ENCODE assay signal across 10 mouse cellular contexts in genomic region chr16:7146454-7146853, GRCm38 (mm10).
DNase-seq lines count a peak whose midpoint lies in the region; ATAC-seq and TF ChIP-seq lines count a peak whose summit lies in the region.
"Had no signal": no experiment of that assay in that cellular context is flagged by ENCODE, and none has a peak within 500 bp of the region (broad histone marks: within the 10 kb centered on the region; RNA-seq: fewer than 3 reads in every experiment).

No protein-coding gene starts in this region.

- TF ChIP-seq EP300 in liver, postnatal 0 days (IDR thresholded peaks at IDR 0.05; ENCODE audit: low read depth), result no peak

- peak overlapping the region; percentile 40 for H3K4me2 ChIP-seq in forebrain, embryonic 13.5 days
- 0 out of 2 replicates have a peak overlapping the region, but pooled peaks have one; percentile 22 for H3K4me2 ChIP-seq in kidney, embryonic 15.5 days
- H3K4me2 ChIP-seq in neural tube, embryonic 12.5 days (replicated peaks), result peak overlapping the region; percentile 34; the same call in 1 of the 2 replicates
- no peak overlapping the region for H3K4me2 ChIP-seq in liver, postnatal 0 days (ENCODE audit: low read depth, low read length)

- no peaks in the 10 kb centered on the region for H3K36me3 ChIP-seq in forebrain, embryonic 13.5 days (ENCODE audit: poor library complexity, severe bottlenecking)
- H3K36me3 ChIP-seq in kidney, embryonic 15.5 days, result no peaks in the 10 kb centered on the region
- H3K36me3 ChIP-seq in neural tube, embryonic 12.5 days, result no peaks in the 10 kb centered on the region
- H3K36me3 ChIP-seq in liver, postnatal 0 days (replicated peaks; ENCODE audit: insufficient read depth, low read length), result no peaks in the 10 kb centered on the region

- H3K4me3 ChIP-seq in forebrain, embryonic 13.5 days, result no peak overlapping the region
- no peak overlapping the region for H3K4me3 ChIP-seq in kidney, embryonic 15.5 days (replicated peaks)
- H3K4me3 ChIP-seq in neural tube, embryonic 12.5 days, result no peak overlapping the region
- no peak overlapping the region for H3K4me3 ChIP-seq in liver, postnatal 0 days (ENCODE audit: low read depth, low read length)

- TF ChIP-seq CTCF in liver, postnatal 0 days (IDR thresholded peaks at IDR 0.05; ENCODE audit: low read depth), result no peak

- ATAC-seq in frontal cortex, adult (ENCODE audit: low TSS enrichment), result peak; percentile 7; the same call in 1 of the 2 replicates
- ATAC-seq in forebrain, embryonic 13.5 days, result peak; percentile 81
- peak; percentile 78 for ATAC-seq in kidney, embryonic 15.5 days (replicated peaks; ENCODE audit: low FRiP score)
- peak; percentile 81 for ATAC-seq in neural tube, embryonic 12.5 days (ENCODE audit: low FRiP score, low read depth)
- ATAC-seq in liver, postnatal 0 days, result no peak

- DNase-seq in frontal cortex, postnatal 10 days (ENCODE audit: low spot score in 2 of 2), result no peak
- no peak for DNase-seq in gastrocnemius, postnatal 10 days
- no peak for DNase-seq in spleen, adult 18-20 months
- DNase-seq in liver, postnatal 0 days, result no peak
- DNase-seq: heart, postnatal 36 days; lung, postnatal 4 days had no signal

- H3K9ac ChIP-seq in forebrain, embryonic 13.5 days, result no peak overlapping the region; the same call in 1 of the 2 replicates
- H3K9ac ChIP-seq in kidney, embryonic 15.5 days, result no peak overlapping the region
- H3K9ac ChIP-seq in neural tube, embryonic 12.5 days, result peak overlapping the region; percentile 26; the same call in 1 of the 2 replicates
- no peak overlapping the region for H3K9ac ChIP-seq in liver, postnatal 0 days (replicated peaks)

- WGBS in forebrain, embryonic 13.5 days, result 9% methylated on average over 6 of the region's 6 CpGs
- 24% methylated on average over 6 of the region's 6 CpGs for WGBS in kidney, embryonic 15.5 days
- 6% methylated on average over 6 of the region's 6 CpGs for WGBS in neural tube, embryonic 12.5 days
- 62% methylated on average over 6 of the region's 6 CpGs for WGBS in liver, postnatal 0 days (ENCODE audit: insufficient replicate concordance)

- H3K9me3 ChIP-seq in forebrain, embryonic 13.5 days (replicated peaks), result no peaks in the 10 kb centered on the region
- H3K9me3 ChIP-seq in kidney, embryonic 15.5 days (replicated peaks), result no peaks in the 10 kb centered on the region
- no peaks in the 10 kb centered on the region for H3K9me3 ChIP-seq in neural tube, embryonic 12.5 days
- H3K9me3 ChIP-seq in liver, postnatal 0 days (ENCODE audit: low read length), result no peaks in the 10 kb centered on the region

- H3K27me3 ChIP-seq in forebrain, embryonic 13.5 days, result no peaks in the 10 kb centered on the region
- no peaks in the 10 kb centered on the region for H3K27me3 ChIP-seq in kidney, embryonic 15.5 days
- no peaks in the 10 kb centered on the region for H3K27me3 ChIP-seq in neural tube, embryonic 12.5 days (replicated peaks)
- no peaks in the 10 kb centered on the region for H3K27me3 ChIP-seq in liver, postnatal 0 days (ENCODE audit: insufficient read depth, low read length)

- peaks cover 60% of the 10 kb centered on the region for H3K4me1 ChIP-seq in forebrain, embryonic 13.5 days
- peaks cover 55% of the 10 kb centered on the region for H3K4me1 ChIP-seq in kidney, embryonic 15.5 days
- peaks cover 48% of the 10 kb centered on the region for H3K4me1 ChIP-seq in neural tube, embryonic 12.5 days
- no peaks in the 10 kb centered on the region for H3K4me1 ChIP-seq in liver, postnatal 0 days (ENCODE audit: insufficient read depth)

- peak overlapping the region; percentile 65 for H3K27ac ChIP-seq in forebrain, embryonic 13.5 days
- H3K27ac ChIP-seq in kidney, embryonic 15.5 days, result peak overlapping the region; percentile 47
- H3K27ac ChIP-seq in neural tube, embryonic 12.5 days, result peak overlapping the region; percentile 46; the same call in 1 of the 2 replicates
- H3K27ac ChIP-seq in liver, postnatal 0 days (ENCODE audit: low read depth), result no peak overlapping the region
